Mouse (Mus musculus) fat pad, adult 2 months (tissue): ENCODE measurements around the gene C130026I21Rik.
A peak's percentile ranks its signal among the peaks of the same experiment; 100 is the strongest.
"Not testable (repeated sequence)": the region's sequence is repeated elsewhere in the genome, so short reads cannot be mapped to it uniquely, and the experiment has no call there.

Experiments
- DNase-seq: peaks from one replicate; pipeline ENCODE4 v3.0.0-alpha.2; 2011; ENCODE audit warnings: low read depth, low spot score; ENCODE audit errors: extremely low read depth

Gene C130026I21Rik

GRCm38 (mm10) chr1:85035801-85036200 is 234.6 kb downstream of the C130026I21Rik start:
- not testable (repeated sequence) for DNase-seq

GRCm38 (mm10) chr1:85034394-85034793 is 236.0 kb downstream of the C130026I21Rik start:
- DNase-seq: not testable (repeated sequence)

DNA sequence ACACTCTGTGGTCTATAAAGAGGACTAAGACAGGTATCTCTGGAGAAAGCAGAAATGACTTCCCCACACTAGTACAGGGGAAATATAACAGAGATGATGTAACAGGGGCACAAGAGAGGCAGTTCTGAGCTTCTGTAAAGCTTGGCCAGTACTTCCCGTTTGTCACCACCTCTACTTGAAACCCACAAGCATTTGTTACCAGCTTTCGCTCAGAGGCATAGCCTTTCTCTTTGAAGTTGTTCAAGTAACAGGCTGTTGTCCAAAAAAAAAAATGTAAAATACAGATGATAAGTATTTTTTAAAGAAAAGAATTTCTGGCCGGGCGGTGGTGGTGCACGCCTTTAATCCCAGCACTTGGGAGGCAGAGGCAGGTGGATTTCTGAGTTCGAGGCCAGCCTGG is 236.8 kb downstream of the C130026I21Rik start:
- not testable (repeated sequence) for DNase-seq

DNA sequence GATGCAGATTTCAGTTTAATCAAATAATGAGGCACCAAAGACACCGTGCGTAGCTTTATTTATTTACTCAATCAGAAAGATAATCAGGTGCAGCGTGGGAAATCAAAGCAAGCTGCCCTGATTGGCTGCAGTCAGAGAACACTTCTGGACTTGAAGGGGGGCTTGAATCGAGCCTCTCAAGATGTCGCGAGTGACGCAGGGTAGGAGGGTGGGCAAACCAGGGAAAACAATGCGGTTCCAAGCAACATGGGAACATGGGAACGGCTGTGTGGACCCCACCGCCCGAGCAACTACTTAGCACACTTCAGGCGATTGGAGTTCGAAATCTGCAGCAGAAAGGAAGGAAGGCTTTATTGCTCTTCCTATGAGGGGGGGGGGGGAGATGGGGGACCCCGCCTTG is 240.2 kb downstream of the C130026I21Rik start:
- not testable (repeated sequence) for DNase-seq

DNA sequence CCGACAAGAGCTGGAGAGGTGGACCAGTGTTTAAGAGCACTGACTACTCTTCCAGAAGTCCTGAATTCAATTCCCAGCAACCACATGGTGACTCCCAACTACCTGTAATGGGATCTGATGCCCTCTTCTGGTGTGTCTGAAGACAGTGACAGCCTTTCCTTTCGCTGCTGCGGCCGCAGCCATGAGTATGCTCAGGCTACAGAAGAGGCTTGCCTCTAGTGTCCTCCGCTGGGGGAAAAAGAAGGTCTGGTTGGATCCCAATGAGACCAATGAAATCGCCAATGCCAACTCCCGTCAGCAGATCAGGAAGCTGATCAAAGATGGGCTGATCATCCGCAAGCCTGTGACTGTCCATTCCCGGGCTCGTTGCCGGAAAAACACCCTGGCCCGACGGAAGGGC is 258.4 kb downstream of the C130026I21Rik start:
- DNase-seq: not testable (repeated sequence)

DNA sequence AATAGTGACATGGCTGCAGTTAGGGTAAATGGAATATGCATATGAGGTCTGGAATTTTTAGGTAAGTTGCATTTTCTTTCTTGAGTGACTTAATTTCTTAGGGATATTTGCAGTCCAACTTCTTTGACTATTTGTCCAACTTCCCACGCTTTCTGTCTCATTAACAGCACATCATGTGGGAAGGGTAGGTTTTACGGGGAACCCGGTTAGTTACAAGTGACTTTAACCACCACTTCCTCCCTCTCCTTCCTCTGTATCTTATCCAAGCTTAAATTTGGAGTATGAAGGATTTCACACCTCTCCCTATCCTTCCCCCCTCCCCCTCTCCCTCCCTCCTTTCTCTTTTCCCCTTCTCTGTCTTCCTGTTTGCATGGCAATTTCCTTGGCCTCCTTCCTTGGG is 259.4 kb downstream of the C130026I21Rik start:
- not testable (repeated sequence) for DNase-seq

DNA sequence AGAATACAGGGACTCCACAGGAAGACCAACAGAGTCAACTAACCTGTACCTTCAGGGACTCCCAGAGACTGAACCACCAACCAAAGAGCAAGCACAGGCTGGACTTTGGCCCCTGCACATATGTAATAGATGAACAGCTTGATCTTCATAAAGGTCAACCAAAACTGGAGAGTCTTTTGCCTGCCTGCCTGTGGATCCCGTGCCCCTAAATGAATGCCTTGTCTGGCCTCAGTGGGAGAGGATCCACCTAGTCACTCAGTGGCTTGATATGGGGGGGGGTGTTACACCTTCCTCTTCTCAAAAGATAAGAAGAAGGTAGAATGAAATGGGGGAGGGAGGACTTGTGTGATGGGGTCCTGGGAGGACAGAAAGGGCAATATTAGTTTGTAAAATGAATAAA is 262.6 kb downstream of the C130026I21Rik start:
- DNase-seq: not testable (repeated sequence)

DNA sequence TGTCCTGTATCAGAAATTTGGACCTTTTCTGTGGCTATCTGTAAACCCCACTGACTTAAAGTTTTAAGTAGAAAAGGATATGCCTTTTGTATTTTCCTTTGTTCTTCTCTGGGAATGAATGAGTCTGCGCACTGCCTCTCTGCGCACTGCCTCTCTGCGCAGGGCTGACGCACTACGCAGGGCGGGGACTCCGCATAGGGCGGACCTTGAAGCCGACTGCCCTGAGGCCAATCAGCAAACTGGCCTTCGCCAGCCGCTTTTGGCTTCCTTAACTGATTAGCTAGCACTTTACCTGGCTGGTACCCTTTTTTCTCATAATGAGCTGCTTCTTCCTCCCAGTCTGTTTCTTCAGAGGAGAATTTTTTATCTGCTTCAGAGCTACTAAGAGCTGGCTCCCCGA is 271.1 kb downstream of the C130026I21Rik start:
- DNase-seq: not testable (repeated sequence)

GRCm38 (mm10) chr1:84996305-84996704 is 274.1 kb downstream of the C130026I21Rik start:
- not testable (repeated sequence) for DNase-seq

GRCm38 (mm10) chr1:84994461-84994860 is 275.9 kb downstream of the C130026I21Rik start:
- not testable (repeated sequence) for DNase-seq

DNA sequence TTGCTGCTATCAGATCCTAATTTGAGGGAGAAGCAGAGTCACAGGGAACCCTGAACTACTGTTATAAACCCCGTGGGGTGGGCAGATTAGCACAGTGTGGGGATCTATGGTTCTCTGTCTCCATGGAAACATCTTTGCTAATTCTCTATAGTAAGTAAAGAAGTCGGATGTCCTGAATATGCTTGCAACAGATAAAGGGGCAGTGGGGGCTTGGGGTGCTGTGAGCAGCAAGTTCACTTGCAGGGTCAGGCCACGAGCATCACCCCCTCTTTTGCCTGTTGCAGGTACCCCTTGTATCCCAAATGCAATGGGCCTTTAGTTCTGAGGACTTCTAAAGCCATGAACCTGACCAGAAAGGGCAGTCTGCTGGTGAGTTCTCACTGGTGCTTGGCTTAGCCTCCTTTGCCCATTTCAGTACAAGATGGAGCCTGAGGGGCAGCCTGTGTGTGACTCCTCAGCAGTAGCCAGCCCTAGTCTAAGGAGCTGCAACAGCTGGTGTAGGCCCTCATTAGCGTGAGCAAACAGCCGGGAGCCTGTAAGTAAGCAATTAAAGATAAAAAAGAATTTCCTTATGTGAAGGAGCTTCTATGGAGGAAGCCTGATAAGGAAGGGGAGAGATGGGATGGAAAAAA is 276.6 kb downstream of the C130026I21Rik start:
- DNase-seq: not testable (repeated sequence)

DNA sequence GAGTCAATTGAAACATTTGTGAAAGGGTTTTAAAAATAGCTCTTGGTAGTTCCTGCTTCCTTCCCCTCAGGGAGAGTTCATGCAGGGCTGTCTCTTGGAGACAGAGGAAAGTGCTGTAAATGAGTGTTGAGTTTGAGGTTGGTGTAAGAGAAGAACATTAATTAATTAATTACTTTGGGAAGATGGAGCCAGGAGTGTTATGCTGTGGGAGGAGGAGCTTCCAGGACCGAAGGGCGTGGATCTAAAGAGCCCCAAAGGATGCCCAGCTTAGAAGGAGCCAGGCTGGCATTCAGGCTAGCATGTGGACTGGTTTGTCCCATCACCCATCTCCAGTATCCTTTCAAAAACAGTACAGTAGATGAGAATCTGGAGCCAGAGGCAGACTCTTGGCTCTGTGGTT is 277.1 kb downstream of the C130026I21Rik start:
- DNase-seq: not testable (repeated sequence)

- DNase-seq: not testable (repeated sequence)
Measured at GRCm38 (mm10) chr1:84992827-84993226, 277.5 kb downstream of the C130026I21Rik start.

GRCm38 (mm10) chr1:84989044-84989443 is 281.3 kb downstream of the C130026I21Rik start:
- DNase-seq: not testable (repeated sequence)

GRCm38 (mm10) chr1:84987729-84988128 is 282.6 kb downstream of the C130026I21Rik start:
- DNase-seq: not testable (repeated sequence)

GRCm38 (mm10) chr1:84961779-84962178 is 308.6 kb downstream of the C130026I21Rik start:
- DNase-seq: not testable (repeated sequence)

GRCm38 (mm10) chr1:84957713-84958112 is 312.7 kb downstream of the C130026I21Rik start:
- not testable (repeated sequence) for DNase-seq

DNA sequence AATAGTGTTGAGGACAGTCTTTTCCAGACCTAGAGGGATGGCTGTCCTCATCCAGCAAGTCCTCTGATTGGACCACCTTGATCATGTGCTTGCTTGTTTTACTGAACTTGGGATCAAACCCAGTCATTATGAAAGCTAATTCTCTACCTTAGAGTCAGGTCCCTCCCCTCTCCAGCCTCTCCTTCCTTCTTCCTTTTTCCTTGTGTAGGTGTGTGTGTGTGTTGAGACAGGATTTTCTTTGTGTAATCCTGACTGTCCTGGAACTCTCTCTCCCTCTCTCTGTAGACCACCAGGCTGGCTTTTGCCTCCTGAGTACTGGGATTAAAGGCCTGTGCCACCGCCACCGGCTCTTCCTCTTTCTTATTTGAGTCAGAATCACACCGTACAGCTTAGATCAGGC is 313.6 kb downstream of the C130026I21Rik start:
- DNase-seq: not testable (repeated sequence)

- DNase-seq: peak; percentile 30
Measured at GRCm38 (mm10) chr1:84952456-84953181, 317.7 kb downstream of the C130026I21Rik start.

GRCm38 (mm10) chr1:84951566-84951965 is 318.8 kb downstream of the C130026I21Rik start:
- DNase-seq: no peak

- no peak for DNase-seq
Measured at GRCm38 (mm10) chr1:84947390-84947789, 323.0 kb downstream of the C130026I21Rik start.

DNA sequence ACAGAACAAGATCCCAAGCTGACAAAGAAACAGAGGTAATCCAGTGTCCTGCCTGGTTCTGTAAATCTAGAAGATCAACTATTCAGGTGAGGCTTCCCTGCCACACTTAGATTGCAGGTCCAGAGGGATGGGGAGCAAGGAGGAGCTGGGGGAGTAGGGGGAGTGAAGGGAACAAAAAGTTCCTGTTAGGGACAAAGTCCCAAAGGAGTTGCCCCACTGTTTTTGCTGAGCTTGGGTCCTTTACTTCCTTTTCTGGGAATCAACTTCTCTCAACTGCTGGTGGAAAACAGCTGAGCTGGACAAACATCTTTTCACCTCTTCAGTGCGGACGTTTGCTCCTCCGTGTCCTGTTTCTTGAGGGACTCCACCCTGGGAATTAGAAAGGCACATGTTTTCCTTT is 324.4 kb downstream of the C130026I21Rik start:
- no peak for DNase-seq
